Mouse (Mus musculus) ovary, postnatal 14 days (tissue): ENCODE data around the gene Gm17093.
"Not testable (repeated sequence)": the region's sequence is repeated elsewhere in the genome, so short reads cannot be mapped to it uniquely, and the experiment has no call there.

Source experiments
- DNase-seq: peaks from one replicate; pipeline ENCODE4 v3.0.0; 2022; ENCODE audit warnings: low spot score

Gene Gm17093

DNA sequence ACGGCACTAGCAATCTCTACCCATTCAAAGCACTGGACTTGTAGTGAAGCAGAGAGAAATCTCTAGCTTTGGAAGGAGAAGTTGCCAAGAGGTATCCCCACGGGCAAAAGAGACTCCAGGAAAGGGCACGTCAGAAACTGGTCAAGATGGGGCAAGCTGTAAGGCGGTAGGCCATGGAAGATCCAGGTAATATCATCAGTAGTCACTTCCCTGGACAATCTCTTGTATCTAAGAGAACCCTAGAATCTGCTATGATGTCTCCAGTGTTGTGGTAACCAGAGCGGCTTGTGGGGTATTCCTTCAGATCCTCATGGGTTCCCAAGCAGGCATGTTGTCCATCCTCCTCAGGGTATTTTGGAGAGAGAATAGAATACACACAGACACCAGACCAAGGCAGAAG lies at the start of gene Gm17093:
Gm17093 (plus strand) TSS at position 301 of the 400 bp plus-strand sequence.
- not testable (repeated sequence) for DNase-seq

DNA sequence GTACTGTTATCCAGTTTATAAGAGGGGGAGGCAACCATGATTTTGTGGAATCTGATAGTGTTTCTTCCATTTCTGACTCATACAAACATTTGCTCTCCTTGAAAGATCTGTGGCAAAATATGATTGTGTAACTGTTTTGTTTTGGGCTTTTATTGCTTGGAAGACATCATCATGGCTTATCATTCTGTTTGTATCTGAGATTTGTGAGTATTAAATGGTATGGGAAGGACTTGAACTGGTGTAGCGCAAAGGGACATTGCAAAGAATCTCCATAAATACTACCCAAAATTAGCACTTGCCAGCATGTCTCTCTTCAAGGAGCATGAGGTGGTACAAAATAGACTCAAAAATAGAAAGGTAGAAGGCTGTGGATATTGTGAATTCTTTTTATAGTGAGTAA lies 25.9 kb upstream of the Gm17093 start, which contains the start of gene BC061237:
BC061237 (plus strand) TSS at position 301 of the 400 bp plus-strand sequence.
- DNase-seq: not testable (repeated sequence)

DNA sequence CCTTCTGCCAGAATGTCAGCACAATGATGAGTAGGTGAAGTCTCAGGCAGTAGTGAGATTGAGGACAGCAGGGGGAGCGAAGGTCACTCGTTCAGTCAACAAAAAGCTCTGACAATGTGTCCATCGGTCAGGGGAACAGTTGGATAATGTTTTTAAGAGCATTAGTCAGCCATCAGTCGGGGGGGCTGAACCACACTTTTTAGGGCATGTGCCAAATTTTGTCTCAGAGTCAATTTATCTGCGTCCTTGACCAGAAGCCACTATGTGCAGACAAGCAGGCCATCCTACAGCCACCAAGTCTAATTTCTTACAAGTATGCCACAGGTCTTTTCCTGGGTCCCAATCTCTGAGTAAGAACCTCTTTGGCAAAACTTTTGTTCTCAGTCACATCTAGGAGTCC lies 29.9 kb downstream of the Gm17093 start:
- not testable (repeated sequence) for DNase-seq
